Mouse (Mus musculus) bone marrow, adult 2 months (tissue): ENCODE measurements at regions not wholly inside any gene's neighbourhood (a gene's known extent, or its start where the extent isn't known, plus 50 kb on each side); places are given as distances from the start of the nearest gene placed in this dataset.

Experiments
- CTCF ChIP-seq: fragments of 200-500 bp; IDR thresholded peaks from 2 replicates; pipeline ENCODE4 v1.5.1; 2011; ENCODE audit warnings: low read length, control low read depth; ENCODE audit not compliant: control insufficient read depth, insufficient read depth
- POLR2A ChIP-seq: fragments of 200-500 bp; IDR thresholded peaks from 2 replicates; pipeline ENCODE4 v1.6.1; 2011; ENCODE audit warnings: low read depth, mild to moderate bottlenecking, control low read depth, low read length, borderline replicate concordance; ENCODE audit not compliant: control insufficient read depth

- TF ChIP-seq CTCF (no peak), POLR2A (no peak)
These were observed 178.2 kb upstream of the Ccdc122 start for GRCm38 (mm10) chr14:76858396-76858795.
